13 mouse cellular contexts compared by ENCODE assay signal in genomic region chr10:89746581-89746980, GRCm38 (mm10). TPM values are rescaled to one million over a fixed set of nuclear protein-coding genes. Genes with fewer than 3 reads are reported as not detected.
DNase-seq lines count a peak whose midpoint lies in the region; ATAC-seq and TF ChIP-seq lines count a peak whose summit lies in the region.
"Had no signal": no experiment of that assay in that cellular context is flagged by ENCODE, and none has a peak within 500 bp of the region (broad histone marks: within the 10 kb centered on the region; RNA-seq: fewer than 3 reads in every experiment).

No protein-coding gene starts in this region.

- peak overlapping the region; percentile 15; the same call in 1 of the 2 replicates for H3K4me3 ChIP-seq in hindbrain, embryonic 13.5 days
- no peak overlapping the region for H3K4me3 ChIP-seq in hindbrain, embryonic 11.5 days (ENCODE audit: low read depth, low read length)
- H3K4me3 ChIP-seq in lung, embryonic 15.5 days, result no peak overlapping the region
- H3K4me3 ChIP-seq in embryonic facial prominence, embryonic 14.5 days (ENCODE audit: low read depth, low read length), result no peak overlapping the region
- H3K4me3 ChIP-seq in macrophage (ENCODE audit: inconsistent target), result no peak overlapping the region; the same call in 1 of the 2 replicates
- no peak overlapping the region for H3K4me3 ChIP-seq in cerebellum, adult 2 months (replicated peaks; ENCODE audit: insufficient read depth, low read depth, low read length)
- H3K4me3 ChIP-seq: neural tube, embryonic 12.5 days had no signal

- H3K36me3 ChIP-seq in hindbrain, embryonic 13.5 days, result no peaks in the 10 kb centered on the region
- H3K36me3 ChIP-seq in hindbrain, embryonic 11.5 days (ENCODE audit: control insufficient read depth, insufficient read depth, low read length), result no peaks in the 10 kb centered on the region
- H3K36me3 ChIP-seq in lung, embryonic 15.5 days, result no peaks in the 10 kb centered on the region
- no peaks in the 10 kb centered on the region for H3K36me3 ChIP-seq in embryonic facial prominence, embryonic 14.5 days (ENCODE audit: control insufficient read depth, insufficient read depth, low read length)
- no peaks in the 10 kb centered on the region for H3K36me3 ChIP-seq in macrophage (ENCODE audit: inconsistent target)
- H3K36me3 ChIP-seq: neural tube, embryonic 12.5 days had no signal

- H3K4me1 ChIP-seq in hindbrain, embryonic 13.5 days (replicated peaks), result peaks cover 13% of the 10 kb centered on the region
- H3K4me1 ChIP-seq in hindbrain, embryonic 11.5 days (replicated peaks; ENCODE audit: control insufficient read depth, insufficient read depth, low read length), result no peaks in the 10 kb centered on the region
- peaks cover 9% of the 10 kb centered on the region; the same call in 1 of the 2 replicates for H3K4me1 ChIP-seq in lung, embryonic 15.5 days
- H3K4me1 ChIP-seq in embryonic facial prominence, embryonic 14.5 days (ENCODE audit: control insufficient read depth, insufficient read depth, low read length), result peaks cover 4% of the 10 kb centered on the region; the same call in 1 of the 2 replicates
- peaks cover 3% of the 10 kb centered on the region; the same call in 1 of the 2 replicates for H3K4me1 ChIP-seq in cerebellum, adult 2 months (ENCODE audit: control insufficient read depth, insufficient read depth, low read length)
- H3K4me1 ChIP-seq: neural tube, embryonic 12.5 days had no signal

- no peaks in the 10 kb centered on the region for H3K27me3 ChIP-seq in hindbrain, embryonic 13.5 days
- H3K27me3 ChIP-seq in hindbrain, embryonic 11.5 days (ENCODE audit: control insufficient read depth, insufficient read depth, low read length), result no peaks in the 10 kb centered on the region
- H3K27me3 ChIP-seq in lung, embryonic 15.5 days, result no peaks in the 10 kb centered on the region
- H3K27me3 ChIP-seq in embryonic facial prominence, embryonic 14.5 days (replicated peaks; ENCODE audit: control insufficient read depth, insufficient read depth, low read length), result no peaks in the 10 kb centered on the region
- no peaks in the 10 kb centered on the region for H3K27me3 ChIP-seq in cerebellum, adult 2 months (ENCODE audit: control insufficient read depth, insufficient read depth, low read length)
- H3K27me3 ChIP-seq: CH12.LX; neural tube, embryonic 12.5 days had no signal

- no peak overlapping the region for H3K27ac ChIP-seq in hindbrain, embryonic 13.5 days
- no peak overlapping the region for H3K27ac ChIP-seq in hindbrain, embryonic 11.5 days (ENCODE audit: low read depth, low read length)
- no peak overlapping the region for H3K27ac ChIP-seq in lung, embryonic 15.5 days
- no peak overlapping the region for H3K27ac ChIP-seq in embryonic facial prominence, embryonic 14.5 days (replicated peaks; ENCODE audit: low read depth, low read length)
- H3K27ac ChIP-seq in macrophage, result peak overlapping the region; percentile 65; the same call in 1 of the 2 replicates
- H3K27ac ChIP-seq in cerebellum, adult 2 months (ENCODE audit: insufficient read depth, low read length), result no peak overlapping the region
- H3K27ac ChIP-seq: neural tube, embryonic 12.5 days had no signal

- ATAC-seq in hindbrain, embryonic 13.5 days (ENCODE audit: low FRiP score), result no peak
- ATAC-seq in hindbrain, embryonic 11.5 days (ENCODE audit: low FRiP score), result no peak
- no peak for ATAC-seq in lung, embryonic 15.5 days (ENCODE audit: borderline replicate concordance, extremely low read depth, low FRiP score, low TSS enrichment)
- ATAC-seq in embryonic facial prominence, embryonic 14.5 days (ENCODE audit: low read depth), result no peak
- ATAC-seq in inflammation-experienced regulatory T-cells, adult 6 months, result no peak

- peak overlapping the region; percentile 72 for H3K4me2 ChIP-seq in hindbrain, embryonic 13.5 days
- H3K4me2 ChIP-seq in hindbrain, embryonic 11.5 days (replicated peaks; ENCODE audit: low read depth, low read length), result no peak overlapping the region
- H3K4me2 ChIP-seq in lung, embryonic 15.5 days, result peak overlapping the region; percentile 10; the same call in 1 of the 2 replicates
- 0 out of 2 replicates have a peak overlapping the region, but pooled peaks have one; percentile 7 for H3K4me2 ChIP-seq in embryonic facial prominence, embryonic 14.5 days (ENCODE audit: low read depth, low read length)

- WGBS in hindbrain, embryonic 13.5 days, result 76% methylated on average over 3 of the region's 3 CpGs
- WGBS in hindbrain, embryonic 11.5 days, result 89% methylated on average over 3 of the region's 3 CpGs
- 78% methylated on average over 3 of the region's 3 CpGs for WGBS in lung, embryonic 15.5 days
- 72% methylated on average over 3 of the region's 3 CpGs for WGBS in embryonic facial prominence, embryonic 14.5 days
- 88% methylated on average over 3 of the region's 3 CpGs for WGBS in macrophage (ENCODE audit: missing documents)
- WGBS in cerebellum, adult 2 months, result 86% methylated on average over 3 of the region's 3 CpGs

- TF ChIP-seq POLR2A in cerebellum, adult 2 months (IDR thresholded peaks at IDR 0.05; ENCODE audit: borderline replicate concordance, insufficient read depth, low read length), result no peak

- H3K9ac ChIP-seq in hindbrain, embryonic 13.5 days, result no peak overlapping the region
- H3K9ac ChIP-seq in hindbrain, embryonic 11.5 days (ENCODE audit: low read depth, low read length), result no peak overlapping the region
- no peak overlapping the region for H3K9ac ChIP-seq in lung, embryonic 15.5 days
- no peak overlapping the region for H3K9ac ChIP-seq in embryonic facial prominence, embryonic 14.5 days (ENCODE audit: low read depth, low read length)
- H3K9ac ChIP-seq: neural tube, embryonic 12.5 days had no signal

- H3K9me3 ChIP-seq in hindbrain, embryonic 13.5 days, result 0 out of 2 replicates have a peak, but pooled peaks cover 5% of the 10 kb centered on the region
- H3K9me3 ChIP-seq in hindbrain, embryonic 11.5 days (ENCODE audit: control insufficient read depth, low read length), result no peaks in the 10 kb centered on the region
- H3K9me3 ChIP-seq in lung, embryonic 15.5 days, result no peaks in the 10 kb centered on the region
- no peaks in the 10 kb centered on the region for H3K9me3 ChIP-seq in embryonic facial prominence, embryonic 14.5 days (ENCODE audit: control insufficient read depth, low read length)
- H3K9me3 ChIP-seq: neural tube, embryonic 12.5 days had no signal

- no peak for DNase-seq in hindbrain, embryonic 11.5 days (ENCODE audit: low spot score)
- DNase-seq in lung, postnatal 10 days, result no peak
- no peak for DNase-seq in embryonic facial prominence, embryonic 14.5 days (ENCODE audit: low spot score)
- no peak for DNase-seq in cerebellum, adult 2 months
- DNase-seq: heart, adult 11 months; heart, postnatal 4 days; kidney, adult 9 months had no signal

- H3K79me2 ChIP-seq in macrophage (ENCODE audit: inconsistent target), result peaks cover 60% of the 10 kb centered on the region

- TF ChIP-seq CTCF in cerebellum, adult 2 months (IDR thresholded peaks at IDR 0.05; ENCODE audit: borderline replicate concordance, insufficient read depth, low read depth, low read length), result no peak

RNA-seq across cellular contexts. Expression of gene Uhrf1bp1l, which starts 1.8 kb away (rescaled TPM):
- polyA plus RNA-seq in hindbrain, embryonic 13.5 days (2015; fragmentation: Nextera tagmentation; extraction: Ambion mirVana), result 31.1 and 34.9 TPM in 2 replicates
- polyA plus RNA-seq in hindbrain, embryonic 11.5 days (2014; fragmentation: Nextera tagmentation; extraction: Ambion mirVana), result 33.2 and 33.4 TPM in 2 replicates
- 26.3 and 28.3 TPM in 2 replicates for polyA plus RNA-seq in lung, embryonic 15.5 days (2015; fragmentation: Nextera tagmentation; extraction: Ambion mirVana)
- polyA plus RNA-seq in embryonic facial prominence, embryonic 14.5 days (2014; fragmentation: Nextera tagmentation; extraction: Ambion mirVana), result 19.6 and 23.7 TPM in 2 replicates
- 100 to 1,000 TPM in 7 of 26 experiments, 10 to 100 TPM in 19; 29.9 to 164 (median 82.1) TPM for total RNA-seq in macrophage (2018; cell fraction: chromatin; rRNA removed)
- 10 to 100 TPM; 23.2 to 65.5 (median 36.6) TPM for total RNA-seq in macrophage (2018; cell fraction: cytosol; rRNA removed)
- total RNA-seq in macrophage (2018; cell fraction: nucleus; rRNA removed), result 100 to 1,000 TPM in 4 of 26 experiments, 10 to 100 TPM in 22; 27.7 to 135 (median 54.3) TPM
- polyA plus RNA-seq in macrophage (2018), result 32.8 to 54.1 TPM (median 35.0 TPM) in 3 replicates
- 10 to 100 TPM; 22.5 to 33.8 (median 26.2) TPM for polyA plus RNA-seq in inflammation-experienced regulatory T-cells, adult 6 months (2017; shearing (Covaris generic))
- polyA plus RNA-seq in cerebellum, adult 2 months (2012; rRNA removed), result 52.4 and 56.8 TPM in 2 replicates

RNA-seq across cellular contexts. Expression of gene Actr6, which starts 14.5 kb away (rescaled TPM):
- polyA plus RNA-seq in hindbrain, embryonic 13.5 days (2015; fragmentation: Nextera tagmentation; extraction: Ambion mirVana), result 57.2 and 58.0 TPM in 2 replicates
- polyA plus RNA-seq in hindbrain, embryonic 11.5 days (2014; fragmentation: Nextera tagmentation; extraction: Ambion mirVana), result 41.9 and 45.1 TPM in 2 replicates
- polyA plus RNA-seq in lung, embryonic 15.5 days (2015; fragmentation: Nextera tagmentation; extraction: Ambion mirVana), result 31.7 and 34.1 TPM in 2 replicates
- 28.2 and 34.2 TPM in 2 replicates for polyA plus RNA-seq in embryonic facial prominence, embryonic 14.5 days (2014; fragmentation: Nextera tagmentation; extraction: Ambion mirVana)
- total RNA-seq in macrophage (2018; cell fraction: chromatin; rRNA removed), result 10 to 100 TPM in 12 of 26 experiments, 1 to 10 TPM in 13, not detected in 1; 1.3 to 23.0 (median 8.7) TPM
- total RNA-seq in macrophage (2018; cell fraction: cytosol; rRNA removed), result 10 to 100 TPM in 17 of 26 experiments, 1 to 10 TPM in 9; 4.0 to 14.0 (median 10.9) TPM
- total RNA-seq in macrophage (2018; cell fraction: nucleus; rRNA removed), result 10 to 100 TPM in 8 of 26 experiments, 1 to 10 TPM in 18; 2.4 to 17.3 (median 6.4) TPM
- polyA plus RNA-seq in macrophage (2018), result 12.9 to 14.2 TPM (median 13.9 TPM) in 3 replicates
- 10 to 100 TPM; 43.5 to 52.5 (median 44.7) TPM for polyA plus RNA-seq in inflammation-experienced regulatory T-cells, adult 6 months (2017; shearing (Covaris generic))
- polyA plus RNA-seq in cerebellum, adult 2 months (2012; rRNA removed), result 18.0 and 18.7 TPM in 2 replicates
